Mouse (Mus musculus): ENCODE data around the gene Ppp1r1b.

GRCm38 (mm10) chr11:98325821-98326218, 22.4 kb upstream of the Ppp1r1b start:
- no peak for TF ChIP-seq CTCF (IDR thresholded peaks at IDR 0.05; ENCODE audit: borderline replicate concordance, extremely low read depth, insufficient read depth, insufficient read length)
- no peak for TF ChIP-seq POLR2A (IDR thresholded peaks at IDR 0.05; ENCODE audit: borderline replicate concordance, extremely low read depth, insufficient read depth, insufficient read length, poor library complexity, severe bottlenecking)

Data from brain, embryonic 14.5 days (tissue).